Mouse (Mus musculus) heart, embryonic 12.5 days (tissue): Measurements from ENCODE around the gene Inafm1. TPM values are rescaled to one million over a fixed set of nuclear protein-coding genes. Genes with fewer than 3 reads are reported as not detected.
A peak's percentile ranks its signal among the peaks of the same experiment; 100 is the strongest.

Source experiments
- ATAC-seq: fragments of 200-750 bp; cut with Nextera tagmentation; 2 replicates; pipeline ENCODE4 v1.8.0; 2017; ENCODE audit warnings: moderate TSS enrichment, moderate library complexity; ENCODE audit not compliant: insufficient number of reproducible peaks, low FRiP score
- H3K27ac ChIP-seq: fragments of 300-500 bp; sonication (generic); 2 replicates; pipeline ENCODE4 v1.5.1; 2016; ENCODE audit warnings: mild to moderate bottlenecking, moderate library complexity; ENCODE audit not compliant: poor library complexity, severe bottlenecking
- H3K27me3 ChIP-seq: fragments of 300-500 bp; sonication (generic); replicated peaks from 2 replicates; pipeline ENCODE4 v1.6.1; 2016; ENCODE audit warnings: mild to moderate bottlenecking, moderate library complexity
- H3K36me3 ChIP-seq: fragments of 300-500 bp; sonication (generic); 2 replicates; pipeline ENCODE4 v1.6.1; 2016; ENCODE audit warnings: mild to moderate bottlenecking, moderate library complexity
- H3K4me1 ChIP-seq: fragments of 300-500 bp; sonication (generic); replicated peaks from 2 replicates; pipeline ENCODE4 v1.6.1; 2016; ENCODE audit warnings: mild to moderate bottlenecking
- H3K4me2 ChIP-seq: fragments of 300-500 bp; sonication (generic); 2 replicates; pipeline ENCODE4 v1.6.1; 2016; ENCODE audit warnings: mild to moderate bottlenecking, moderate library complexity
- H3K4me3 ChIP-seq: fragments of 300-500 bp; sonication (generic); 2 replicates; pipeline ENCODE4 v1.5.1; 2016; ENCODE audit warnings: mild to moderate bottlenecking
- H3K9ac ChIP-seq: fragments of 300-500 bp; sonication (generic); 2 replicates; pipeline ENCODE4 v1.6.1; 2016; ENCODE audit warnings: mild to moderate bottlenecking, moderate library complexity
- H3K9me3 ChIP-seq: fragments of 300-500 bp; sonication (generic); replicated peaks from 2 replicates; pipeline ENCODE4 v1.6.1; 2016; ENCODE audit warnings: mild to moderate bottlenecking, moderate library complexity
- WGBS: fragments of 180-500 bp; shearing (Covaris S2); methylation state at CpG from one replicate; pipeline ENCODE4 v1.1.7; 2016; 5-methylcytosine and 5-hydroxymethylcytosine counted together
- polyA plus RNA-seq: library from polyadenylated mRNA; unstranded; fragments of >200 nt; fragmentation: Nextera tagmentation; extraction: Ambion mirVana; gene quantifications from 2 replicates; pipeline ENCODE4 v1.2.1, GENCODE M21; 2016

The Inafm1 gene
- polyA plus RNA-seq = 11.0 and 12.1 TPM in 2 replicates

GRCm38 (mm10) chr7:16273081-16273765 lies at the start of gene Inafm1:
TSS of gene Inafm1 (minus strand) at chr7:16273617.
- peak; percentile 89 for ATAC-seq
- Histone ChIP-seq H3K36me3 (peaks cover 38% of the 10 kb centered on the region), H3K4me3 (peak within 1 kb of the TSS; percentile 79), H3K4me2 (peak within 1 kb of the TSS; percentile 81), H3K9ac (peak within 1 kb of the TSS; percentile 76), H3K9me3 (no peaks in the 10 kb centered on the region), H3K4me1 (peaks cover 32% of the 10 kb centered on the region), H3K27ac (peak within 1 kb of the TSS; percentile 82), H3K27me3 (peaks cover 3% of the 10 kb centered on the region; the same call in 1 of the 2 replicates)
- WGBS = 3% methylated on average over 34 of the region's 49 CpGs

- H3K27ac ChIP-seq = no peak overlapping the region
- H3K4me1 ChIP-seq = peaks cover 2% of the 10 kb centered on the region; the same call in 1 of the 2 replicates
- peaks cover 19% of the 10 kb centered on the region for H3K36me3 ChIP-seq
- ATAC-seq = no peak
- H3K9ac ChIP-seq = no peak overlapping the region
- H3K27me3 ChIP-seq = no peaks in the 10 kb centered on the region
- H3K9me3 ChIP-seq = no peaks in the 10 kb centered on the region
- WGBS = 84% methylated on average over 6 of the region's 6 CpGs
- no peak overlapping the region for H3K4me2 ChIP-seq
- no peak overlapping the region for H3K4me3 ChIP-seq
Observed at GRCm38 (mm10) chr7:16320479-16320878, 47.1 kb upstream of the Inafm1 start.

GRCm38 (mm10) chr7:16319216-16319615 lies 45.8 kb upstream of the Inafm1 start:
- H3K27me3 ChIP-seq = no peaks in the 10 kb centered on the region
- H3K9ac ChIP-seq = no peak overlapping the region
- H3K4me3 ChIP-seq = no peak overlapping the region
- no peaks in the 10 kb centered on the region for H3K9me3 ChIP-seq
- no peak overlapping the region for H3K27ac ChIP-seq
- peaks cover 6% of the 10 kb centered on the region for H3K4me1 ChIP-seq
- WGBS = 91% methylated on average over 4 of the region's 4 CpGs
- H3K36me3 ChIP-seq = peaks cover 19% of the 10 kb centered on the region
- H3K4me2 ChIP-seq = no peak overlapping the region
- ATAC-seq = no peak

GRCm38 (mm10) chr7:16317094-16317493 lies 43.7 kb upstream of the Inafm1 start:
- no peaks in the 10 kb centered on the region for H3K9me3 ChIP-seq
- H3K27me3 ChIP-seq = no peaks in the 10 kb centered on the region
- no peak for ATAC-seq
- peaks cover 16% of the 10 kb centered on the region for H3K4me1 ChIP-seq
- WGBS = 68% methylated on average over 14 of the region's 14 CpGs
- H3K36me3 ChIP-seq = peaks cover 19% of the 10 kb centered on the region
- H3K4me3 ChIP-seq = no peak overlapping the region
- no peak overlapping the region for H3K27ac ChIP-seq
- H3K9ac ChIP-seq = no peak overlapping the region
- H3K4me2 ChIP-seq = no peak overlapping the region

GRCm38 (mm10) chr7:16315222-16315759 lies 41.9 kb upstream of the Inafm1 start:
- peaks cover 34% of the 10 kb centered on the region for H3K4me1 ChIP-seq
- no peak for ATAC-seq
- no peaks in the 10 kb centered on the region for H3K9me3 ChIP-seq
- WGBS = 47% methylated on average over 4 of the region's 4 CpGs
- H3K36me3 ChIP-seq = peaks cover 19% of the 10 kb centered on the region
- H3K27ac ChIP-seq = no peak overlapping the region
- no peaks in the 10 kb centered on the region for H3K27me3 ChIP-seq
- H3K4me2 ChIP-seq = no peak overlapping the region
- H3K4me3 ChIP-seq = no peak overlapping the region
- no peak overlapping the region for H3K9ac ChIP-seq

- peaks cover 43% of the 10 kb centered on the region for H3K4me1 ChIP-seq
- no peaks in the 10 kb centered on the region for H3K27me3 ChIP-seq
- 14% methylated on average over 13 of the region's 13 CpGs for WGBS
- H3K4me3 ChIP-seq = peak overlapping the region; percentile 76
- peak overlapping the region; percentile 98 for H3K4me2 ChIP-seq
- peak overlapping the region; percentile 96 for H3K9ac ChIP-seq
- peak; percentile 0; the same call in 1 of the 2 replicates for ATAC-seq
- H3K36me3 ChIP-seq = peaks cover 19% of the 10 kb centered on the region
- peak overlapping the region; percentile 100 for H3K27ac ChIP-seq
- H3K9me3 ChIP-seq = no peaks in the 10 kb centered on the region
Observed at GRCm38 (mm10) chr7:16314221-16314775, 40.9 kb upstream of the Inafm1 start.

- Histone ChIP-seq H3K36me3 (peaks cover 17% of the 10 kb centered on the region), H3K9ac (peak overlapping the region; percentile 96), H3K4me2 (peak overlapping the region; percentile 98), H3K9me3 (no peaks in the 10 kb centered on the region), H3K4me1 (peaks cover 49% of the 10 kb centered on the region), H3K4me3 (peak overlapping the region; percentile 76), H3K27ac (peak overlapping the region; percentile 100), H3K27me3 (no peaks in the 10 kb centered on the region)
- WGBS = under 1% methylated on average over 64 of the region's 66 CpGs
- peak; percentile 72 for ATAC-seq
Observed at GRCm38 (mm10) chr7:16313481-16314220, 40.2 kb upstream of the Inafm1 start.

- Histone ChIP-seq H3K27me3 (no peaks in the 10 kb centered on the region), H3K4me3 (peak overlapping the region; percentile 76), H3K27ac (peak overlapping the region; percentile 100), H3K4me2 (peak overlapping the region; percentile 98), H3K36me3 (peaks cover 15% of the 10 kb centered on the region), H3K9ac (peak overlapping the region; percentile 96), H3K9me3 (no peaks in the 10 kb centered on the region), H3K4me1 (peaks cover 55% of the 10 kb centered on the region)
- WGBS = 1% methylated on average over 12 of the region's 12 CpGs
- peak; percentile 49 for ATAC-seq
Observed at GRCm38 (mm10) chr7:16312672-16313311, 39.4 kb upstream of the Inafm1 start.

GRCm38 (mm10) chr7:16312011-16312671 lies 38.7 kb upstream of the Inafm1 start:
- peak overlapping the region; percentile 98 for H3K4me2 ChIP-seq
- H3K4me1 ChIP-seq = peaks cover 55% of the 10 kb centered on the region
- H3K27me3 ChIP-seq = no peaks in the 10 kb centered on the region
- H3K9ac ChIP-seq = peak overlapping the region; percentile 96
- ATAC-seq = no peak
- peaks cover 9% of the 10 kb centered on the region for H3K36me3 ChIP-seq
- WGBS = 0% methylated on average over 49 of the region's 49 CpGs
- no peaks in the 10 kb centered on the region for H3K9me3 ChIP-seq
- peak overlapping the region; percentile 100 for H3K27ac ChIP-seq
- H3K4me3 ChIP-seq = peak overlapping the region; percentile 76

GRCm38 (mm10) chr7:16311453-16312004 lies 38.1 kb upstream of the Inafm1 start:
- Histone ChIP-seq H3K4me3 (peak overlapping the region; percentile 76), H3K27ac (peak overlapping the region; percentile 100), H3K4me2 (peak overlapping the region; percentile 98), H3K9me3 (no peaks in the 10 kb centered on the region), H3K27me3 (no peaks in the 10 kb centered on the region), H3K9ac (peak overlapping the region; percentile 96), H3K4me1 (peaks cover 55% of the 10 kb centered on the region), H3K36me3 (peaks cover 3% of the 10 kb centered on the region; the same call in 1 of the 2 replicates)
- no peak for ATAC-seq
- WGBS = 1% methylated on average over 14 of the region's 14 CpGs
